Mouse (Mus musculus) megakaryocyte, embryonic 14.5 days (primary cell): ENCODE data around the gene Aldh3a2. TPM values are rescaled to one million over a fixed set of nuclear protein-coding genes. Genes with fewer than 3 reads are reported as not detected.
"Not testable (repeated sequence)": the region's sequence is repeated elsewhere in the genome, so short reads cannot be mapped to it uniquely, and the experiment has no call there.

Source experiments
- H3K27me3 ChIP-seq: replicated peaks from 2 replicates; pipeline ENCODE3; 2012; ENCODE audit warnings: inconsistent platforms
- H3K36me3 ChIP-seq: replicated peaks from 2 replicates; pipeline ENCODE3; 2012; ENCODE audit warnings: low read length, inconsistent platforms, mixed read lengths
- H3K4me1 ChIP-seq: 2 replicates; pipeline ENCODE4 v1.6.1; 2012; ENCODE audit warnings: inconsistent platforms
- H3K4me3 ChIP-seq: replicated peaks from 2 replicates; pipeline ENCODE3; 2012; ENCODE audit warnings: moderate library complexity, mild to moderate bottlenecking, inconsistent platforms
- H3K9me3 ChIP-seq: 2 replicates; pipeline ENCODE4 v1.6.1; 2012; ENCODE audit warnings: inconsistent platforms
- FLI1 ChIP-seq: IDR thresholded peaks from 2 replicates; pipeline ENCODE4 v1.6.1; 2012; ENCODE audit warnings: low read length, inconsistent platforms, mixed read lengths
- GATA1 ChIP-seq: IDR thresholded peaks from 3 replicates; pipeline ENCODE4 v1.6.1; 2012; ENCODE audit warnings: mixed read lengths, low read length, inconsistent platforms, borderline replicate concordance
- polyA plus RNA-seq: library from polyadenylated mRNA; stranded (reverse); fragments of >175 nt; gene quantifications from 2 replicates; pipeline ENCODE4 v1.2.3, GENCODE M21; 2012; ENCODE audit warnings: low replicate concordance; ENCODE audit not compliant: insufficient read depth

Aldh3a2 gene
- polyA plus RNA-seq, 1 experiment: 4.0 TPM

- H3K4me3 ChIP-seq: no peak overlapping the region
- H3K9me3 ChIP-seq: peaks cover 10% of the 10 kb centered on the region; the same call in 1 of the 2 replicates
- H3K36me3 ChIP-seq: no peaks in the 10 kb centered on the region
- peaks cover 5% of the 10 kb centered on the region; the same call in 1 of the 2 replicates for H3K4me1 ChIP-seq
- no peak for TF ChIP-seq FLI1
- no peak for TF ChIP-seq GATA1
- peaks cover 14% of the 10 kb centered on the region for H3K27me3 ChIP-seq
Measured at GRCm38 (mm10) chr11:61183820-61184219, 83.4 kb downstream of the Aldh3a2 start.

- TF ChIP-seq FLI1 (no peak), GATA1 (no peak)
- H3K9me3 ChIP-seq: peaks cover 10% of the 10 kb centered on the region; the same call in 1 of the 2 replicates
Measured at GRCm38 (mm10) chr11:61181624-61182023, 85.6 kb downstream of the Aldh3a2 start.

DNA sequence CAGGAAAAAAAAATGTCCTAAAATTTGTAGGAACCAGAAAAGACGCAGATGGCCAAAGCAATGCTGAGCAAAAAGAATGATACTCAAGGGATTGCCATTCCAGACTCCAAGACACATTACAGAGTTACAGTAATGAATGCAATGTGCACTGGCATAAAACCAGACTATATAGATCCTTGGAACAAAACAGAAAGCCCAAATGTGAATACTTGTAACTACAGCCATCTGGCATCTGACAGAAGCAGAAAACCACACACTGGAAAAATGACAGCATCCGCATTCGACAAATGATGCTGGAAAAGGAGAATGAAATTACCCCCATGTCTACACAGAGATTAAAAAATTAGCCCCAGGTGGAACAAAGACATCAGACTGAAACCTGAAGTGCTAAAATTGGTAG lies 86.9 kb downstream of the Aldh3a2 start:
- 0 out of 2 replicates have a peak, but pooled peaks cover 5% of the 10 kb centered on the region for H3K9me3 ChIP-seq

More at GRCm38 (mm10) chr11:61181624-61182023, 85.6 kb downstream of the Aldh3a2 start:
- Histone ChIP-seq H3K4me3 (no peak overlapping the region), H3K27me3 (peaks cover 7% of the 10 kb centered on the region), H3K36me3 (no peaks in the 10 kb centered on the region), H3K4me1 (peaks cover 5% of the 10 kb centered on the region)

GRCm38 (mm10) chr11:61176321-61176720 lies 90.9 kb downstream of the Aldh3a2 start:
- H3K27me3 ChIP-seq: no peaks in the 10 kb centered on the region
- H3K36me3 ChIP-seq: peaks cover 4% of the 10 kb centered on the region
- H3K4me1 ChIP-seq: peaks cover 37% of the 10 kb centered on the region
- no peak overlapping the region for H3K4me3 ChIP-seq
- TF ChIP-seq FLI1 (no peak), GATA1 (no peak)
- no peaks in the 10 kb centered on the region for H3K9me3 ChIP-seq

More for the DNA sequence above, 86.9 kb downstream of the Aldh3a2 start:
- peaks cover 15% of the 10 kb centered on the region for H3K4me1 ChIP-seq
- no peaks in the 10 kb centered on the region for H3K36me3 ChIP-seq
- TF ChIP-seq GATA1: no peak
- no peak overlapping the region for H3K4me3 ChIP-seq
- peaks cover 3% of the 10 kb centered on the region for H3K27me3 ChIP-seq

GRCm38 (mm10) chr11:61175778-61176177 lies 91.5 kb downstream of the Aldh3a2 start:
- Histone ChIP-seq H3K36me3 (peaks cover 4% of the 10 kb centered on the region), H3K27me3 (no peaks in the 10 kb centered on the region), H3K4me1 (peaks cover 40% of the 10 kb centered on the region), H3K9me3 (no peaks in the 10 kb centered on the region), H3K4me3 (peak overlapping the region; percentile 92)
- no peak for TF ChIP-seq FLI1
- no peak for TF ChIP-seq GATA1

GRCm38 (mm10) chr11:61174821-61175658 lies 92.2 kb downstream of the Aldh3a2 start, which contains the start of gene Usp22:
TSS of gene Usp22 (minus strand) at chr11:61175055.
- Histone ChIP-seq H3K4me1 (peaks cover 40% of the 10 kb centered on the region), H3K9me3 (no peaks in the 10 kb centered on the region), H3K36me3 (peaks cover 4% of the 10 kb centered on the region), H3K27me3 (no peaks in the 10 kb centered on the region), H3K4me3 (peak within 1 kb of the TSS; percentile 92)
- TF ChIP-seq FLI1 (no peak), GATA1 (no peak)

DNA sequence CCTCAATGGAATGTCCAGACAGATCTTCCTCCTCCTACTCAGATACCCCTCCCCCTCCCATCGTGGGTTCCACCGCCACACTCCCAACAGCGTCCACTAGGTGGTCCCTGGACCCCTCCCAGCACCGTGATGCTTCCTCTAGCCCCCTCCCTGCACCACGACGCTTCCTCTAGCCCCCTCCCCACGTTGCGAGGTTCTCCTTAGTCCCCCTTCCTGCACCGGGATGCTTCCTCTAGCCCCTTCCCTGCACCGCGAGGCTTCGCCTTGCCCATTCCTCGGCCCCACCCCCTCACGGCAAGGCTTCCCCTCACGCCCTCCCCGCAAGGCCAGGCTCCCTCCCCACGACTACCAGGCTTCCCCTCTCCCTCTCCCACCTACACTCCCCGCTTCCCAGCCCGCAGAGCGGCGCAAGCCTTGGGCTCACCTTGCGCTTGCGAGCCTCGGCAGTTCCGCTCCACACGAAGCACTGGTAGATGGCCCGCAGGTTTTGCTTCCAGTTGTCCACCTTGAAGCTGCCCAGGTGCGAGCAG lies 92.9 kb downstream of the Aldh3a2 start:
- H3K4me1 ChIP-seq: peaks cover 43% of the 10 kb centered on the region
- no peaks in the 10 kb centered on the region for H3K9me3 ChIP-seq
- peak overlapping the region; percentile 92 for H3K4me3 ChIP-seq
- peaks cover 4% of the 10 kb centered on the region for H3K36me3 ChIP-seq
- TF ChIP-seq GATA1 (no peak), FLI1 (no peak)
- no peaks in the 10 kb centered on the region for H3K27me3 ChIP-seq

- Histone ChIP-seq H3K4me3 (peak overlapping the region; percentile 33), H3K4me1 (peaks cover 47% of the 10 kb centered on the region)
- not testable (repeated sequence) for H3K9me3 ChIP-seq, H3K27me3 ChIP-seq, H3K36me3 ChIP-seq
Measured at GRCm38 (mm10) chr11:61173477-61173876, 93.8 kb downstream of the Aldh3a2 start.

Other genes with a start within 250 kb of the Aldh3a2 start
- gene Kcnj12, start 244.9 kb downstream of the Aldh3a2 start, polyA plus RNA-seq: not detected in 2 replicates
- 28.3 and 47.0 TPM in 2 replicates for gene Tnfrsf13b, start 140.7 kb downstream of the Aldh3a2 start, polyA plus RNA-seq
- gene Usp22, start 92.4 kb downstream of the Aldh3a2 start, polyA plus RNA-seq: 6.4 and 11.4 TPM in 2 replicates
- gene Aldh3a1, start 59.9 kb downstream of the Aldh3a2 start, polyA plus RNA-seq: 0.35 TPM in 1 of 2 replicates, not detected in the other
- not detected in 2 replicates for gene Slc47a2, start 75.4 kb upstream of the Aldh3a2 start, polyA plus RNA-seq
- gene Slc47a1, start 110.9 kb upstream of the Aldh3a2 start, polyA plus RNA-seq: not detected in 2 replicates
- not detected in 2 replicates for gene Rnf112, start 186.7 kb upstream of the Aldh3a2 start, polyA plus RNA-seq
- not detected in 2 replicates for gene Mfap4, start 218.0 kb upstream of the Aldh3a2 start, polyA plus RNA-seq
- gene Mapk7, start 226.9 kb upstream of the Aldh3a2 start, polyA plus RNA-seq: 20.6 and 21.5 TPM in 2 replicates
- 4.7 TPM in 1 of 2 replicates, not detected in the other for gene B9d1, start 237.7 kb upstream of the Aldh3a2 start, polyA plus RNA-seq